Mouse (Mus musculus) lung, postnatal 0 days (tissue): ENCODE data around the gene Gm21800. TPM values are rescaled to one million over a fixed set of nuclear protein-coding genes. Genes with fewer than 3 reads are reported as not detected.
"Not testable (repeated sequence)": the region's sequence is repeated elsewhere in the genome, so short reads cannot be mapped to it uniquely, and the experiment has no call there.

Experiments
- ATAC-seq: fragments of 200-750 bp; cut with Nextera tagmentation; 2 replicates; pipeline ENCODE4 v1.8.0; 2017; ENCODE audit warnings: moderate library complexity
- DNase-seq: peaks from one replicate; pipeline ENCODE4 v3.0.0-alpha.2; 2016; ENCODE audit warnings: low spot score
- H3K27ac ChIP-seq: fragments of 300-500 bp; sonication (generic); 2 replicates; pipeline ENCODE4 v1.5.1; 2014; ENCODE audit warnings: antibody characterized with exemption, mild to moderate bottlenecking, low read length, mixed read lengths
- H3K27me3 ChIP-seq: fragments of 300-500 bp; sonication (generic); replicated peaks from 2 replicates; pipeline ENCODE4 v1.6.1; 2014; ENCODE audit warnings: low read length, mixed read lengths; ENCODE audit not compliant: insufficient read depth
- H3K36me3 ChIP-seq: fragments of 300-500 bp; sonication (generic); 2 replicates; pipeline ENCODE4 v1.6.1; 2014; ENCODE audit warnings: low read length, mixed read lengths; ENCODE audit not compliant: insufficient read depth
- H3K4me1 ChIP-seq: fragments of 300-500 bp; sonication (generic); 2 replicates; pipeline ENCODE4 v1.6.1; 2014; ENCODE audit warnings: antibody characterized with exemption, low read depth, low read length, mixed read lengths; ENCODE audit not compliant: insufficient read depth
- H3K4me2 ChIP-seq: fragments of 300-500 bp; sonication (generic); replicated peaks from 2 replicates; pipeline ENCODE4 v1.6.1; 2014; ENCODE audit warnings: low read depth, mild to moderate bottlenecking, low read length, moderate library complexity, mixed read lengths
- H3K4me3 ChIP-seq: fragments of 300-500 bp; sonication (generic); 2 replicates; pipeline ENCODE4 v1.5.1; 2014; ENCODE audit warnings: low read depth, low read length
- H3K9ac ChIP-seq: fragments of 300-500 bp; sonication (generic); replicated peaks from 2 replicates; pipeline ENCODE4 v1.6.1; 2014; ENCODE audit warnings: low read depth, mild to moderate bottlenecking
- H3K9me3 ChIP-seq: fragments of 300-500 bp; sonication (generic); 2 replicates; pipeline ENCODE4 v1.6.1; 2016; ENCODE audit warnings: low read length, mixed read lengths
- WGBS: fragments of 180-500 bp; shearing (Covaris S2); extraction: QIAGEN DNeasy Blood & Tissue Kit; methylation state at CpG from one replicate; pipeline ENCODE4 v1.1.7; 2014; 5-methylcytosine and 5-hydroxymethylcytosine counted together
- polyA plus RNA-seq: library from polyadenylated mRNA; unstranded; fragments of >200 nt; fragmentation: Nextera tagmentation; extraction: Ambion mirVana; gene quantifications from 2 replicates; pipeline ENCODE4 v1.2.1, GENCODE M21; 2015

Gene Gm21800
- polyA plus RNA-seq = not detected in 2 replicates

DNA sequence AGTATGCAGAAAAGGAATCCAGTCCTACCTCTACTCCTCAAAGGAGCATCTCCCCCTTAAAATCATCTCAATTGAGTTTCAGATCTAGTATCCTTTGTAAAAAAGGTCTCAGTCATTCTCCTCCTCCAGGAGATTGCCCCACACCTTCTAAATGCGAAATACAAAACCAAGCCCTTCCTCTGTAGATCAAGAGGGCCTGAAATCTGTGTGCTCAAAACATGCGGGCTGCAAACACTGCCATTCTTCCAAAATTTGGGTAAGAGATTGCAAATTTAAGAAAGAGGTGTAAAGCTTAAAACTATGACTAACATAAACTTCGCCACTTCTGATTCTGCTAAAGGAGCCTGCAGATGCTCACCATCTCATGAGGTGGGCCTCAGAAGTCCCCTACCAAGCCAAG, at the start of gene Gm21800:
Gene Gm21800 (plus strand): TSS at position 301 of the 400 bp plus-strand sequence.
- DNase-seq, H3K27ac ChIP-seq, H3K9me3 ChIP-seq, H3K27me3 ChIP-seq, H3K4me3 ChIP-seq, H3K4me1 ChIP-seq, H3K4me2 ChIP-seq, H3K9ac ChIP-seq, ATAC-seq, H3K36me3 ChIP-seq: not testable (repeated sequence)
- WGBS = 50% methylated on average over 1 of the region's 3 CpGs
